Mouse (Mus musculus): ENCODE data around the gene Abca1.

Gene Abca1

DNA sequence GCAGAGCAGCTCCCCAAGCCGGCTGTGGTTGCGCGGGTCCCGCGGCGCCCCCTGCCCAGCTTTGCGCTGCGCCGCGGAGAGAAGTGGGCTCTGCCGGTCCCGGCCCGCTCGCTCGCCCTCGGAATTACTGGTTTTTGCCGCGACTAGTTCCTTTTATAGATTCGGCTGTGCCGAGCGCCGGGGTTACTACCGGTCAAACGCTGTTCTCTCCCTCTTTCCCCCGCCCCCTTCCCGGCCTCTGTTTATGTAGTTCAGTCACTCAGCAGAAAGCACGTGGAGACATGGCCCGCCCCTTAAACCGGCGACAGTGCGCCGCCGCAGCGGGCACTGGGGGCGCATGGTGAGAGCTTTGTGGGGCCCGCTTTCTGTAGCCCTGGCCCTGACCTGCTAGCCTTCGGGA lies at the start of gene Abca1:
TSS of gene Abca1 (minus strand) at position 129 of the 400 bp plus-strand sequence.
- CTCF ChIA-PET = interaction anchor here in 2 of 4 experiments (0.6 to 1.5 kb wide), 3 partner anchors 37 to 441 kb away, joined by 3 to 4 read pairs (median 3); no protein-coding TSS in a partner anchor
- POLR2A ChIA-PET = interaction anchor here in 3 of 4 experiments (0.6 to 2.3 kb wide), 6 partner anchors 29 to 180 kb away, joined by 3 to 11 read pairs (median 4); partner anchors contain the start of gene Nipsnap3b (in 1 of the 3)

DNA sequence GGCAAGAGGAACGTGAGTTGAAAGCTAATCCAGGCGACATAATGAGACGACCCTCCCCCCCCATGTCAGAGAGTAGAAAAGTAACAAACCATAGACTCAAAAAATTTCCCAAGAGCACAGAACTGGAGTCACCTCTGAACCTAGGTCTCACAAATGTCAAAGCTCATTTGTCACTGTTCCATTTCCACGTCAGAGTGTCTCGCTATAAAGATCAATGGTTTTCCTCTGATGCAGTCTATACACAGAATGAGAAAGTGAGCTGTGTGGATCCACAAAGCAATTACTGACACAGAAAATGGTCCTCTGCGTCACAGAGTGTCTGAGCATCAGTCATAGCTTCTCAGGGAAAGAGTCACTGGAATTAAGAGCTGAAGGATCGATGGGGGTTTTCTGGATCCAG lies 44.8 kb upstream of the Abca1 start:
- POLR2A ChIA-PET = interaction anchor here in 1 of 4 experiments (0.6 kb wide), 1 partner anchor 153 kb away, joined by 4 read pairs; no protein-coding TSS in a partner anchor
- CTCF ChIA-PET = interaction anchor here in 1 of 4 experiments (0.6 kb wide), 1 partner anchor 13 kb away, joined by 3 read pairs; no protein-coding TSS in a partner anchor

DNA sequence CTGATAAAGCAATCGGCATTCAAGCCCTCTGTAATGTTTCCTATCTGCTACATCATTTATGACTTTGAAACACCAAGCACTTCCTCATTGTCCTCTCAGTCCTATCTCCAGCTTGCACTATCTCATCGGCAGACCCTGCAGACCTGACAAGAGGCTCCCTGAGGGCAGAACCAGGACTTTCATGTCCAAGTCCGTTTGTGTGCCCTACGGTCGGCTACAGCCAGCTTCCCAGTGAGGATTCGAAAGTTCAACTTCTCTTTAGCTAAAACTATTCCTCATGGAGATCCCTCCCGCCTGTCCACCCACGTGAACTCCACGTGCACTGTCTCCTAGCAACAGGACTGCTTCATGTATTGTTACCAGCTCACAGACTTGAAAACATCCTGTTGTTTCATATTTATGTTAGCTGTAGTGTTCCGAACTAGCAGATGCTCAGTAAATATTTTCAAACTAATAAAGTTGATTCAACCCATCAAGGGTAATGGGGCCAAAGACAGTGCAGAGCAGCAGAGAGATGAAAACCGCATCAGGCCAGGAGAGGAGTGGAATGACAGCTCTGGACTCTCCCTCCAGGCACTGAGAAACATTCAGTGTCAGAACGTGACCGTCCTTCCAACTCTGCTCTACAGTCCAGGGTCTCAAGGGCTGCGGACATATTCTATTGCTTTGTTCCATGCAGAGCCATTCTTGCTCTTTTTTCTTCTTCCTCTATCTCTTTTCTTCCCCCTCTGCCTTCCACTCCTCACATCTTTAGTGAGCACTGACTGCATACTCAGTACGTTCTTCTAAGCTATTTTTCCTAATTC lies 44.1 kb upstream of the Abca1 start:
- CTCF ChIA-PET = interaction anchor here in 2 of 4 experiments (0.6 kb wide), 2 partner anchors 12 to 58 kb away, joined by 3 read pairs; no protein-coding TSS in a partner anchor
- POLR2A ChIA-PET = interaction anchor here in 1 of 4 experiments (1.2 kb wide), 1 partner anchor 135 kb away, joined by 3 read pairs; no protein-coding TSS in a partner anchor

- ChIA-PET CTCF (no interaction called here), POLR2A (interaction anchor here in 1 of 4 experiments (0.6 kb wide), 1 partner anchor 46 kb away, joined by 3 read pairs; no protein-coding TSS in a partner anchor)
Measured at GRCm38 (mm10) chr4:53200276-53200675, 40.6 kb upstream of the Abca1 start.

DNA sequence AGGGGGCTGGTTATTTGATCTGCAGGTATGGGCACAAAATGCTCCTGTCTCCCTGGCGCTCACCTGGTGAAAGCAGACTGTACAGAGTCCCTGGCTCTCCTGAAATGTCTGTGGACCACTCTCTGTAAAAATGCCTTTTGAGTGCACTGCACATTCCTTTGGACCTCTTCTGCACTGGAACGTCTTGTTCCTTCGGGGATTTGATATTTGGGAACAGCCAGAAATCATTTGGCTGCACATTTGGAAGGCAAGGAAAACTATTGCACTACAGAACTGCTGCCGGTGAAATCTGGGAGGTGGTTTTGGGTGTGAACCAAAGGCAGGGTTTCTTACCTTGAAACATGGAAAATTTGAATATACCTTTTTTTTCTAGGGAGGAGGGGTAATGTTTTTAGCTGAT lies 38.1 kb upstream of the Abca1 start:
- POLR2A ChIA-PET = interaction anchor here in 1 of 4 experiments (0.9 to 2.3 kb wide), 2 partner anchors 38 to 257 kb away, joined by 3 to 11 read pairs; partner anchors contain the start of gene Abca1
- CTCF ChIA-PET = no interaction called here

DNA sequence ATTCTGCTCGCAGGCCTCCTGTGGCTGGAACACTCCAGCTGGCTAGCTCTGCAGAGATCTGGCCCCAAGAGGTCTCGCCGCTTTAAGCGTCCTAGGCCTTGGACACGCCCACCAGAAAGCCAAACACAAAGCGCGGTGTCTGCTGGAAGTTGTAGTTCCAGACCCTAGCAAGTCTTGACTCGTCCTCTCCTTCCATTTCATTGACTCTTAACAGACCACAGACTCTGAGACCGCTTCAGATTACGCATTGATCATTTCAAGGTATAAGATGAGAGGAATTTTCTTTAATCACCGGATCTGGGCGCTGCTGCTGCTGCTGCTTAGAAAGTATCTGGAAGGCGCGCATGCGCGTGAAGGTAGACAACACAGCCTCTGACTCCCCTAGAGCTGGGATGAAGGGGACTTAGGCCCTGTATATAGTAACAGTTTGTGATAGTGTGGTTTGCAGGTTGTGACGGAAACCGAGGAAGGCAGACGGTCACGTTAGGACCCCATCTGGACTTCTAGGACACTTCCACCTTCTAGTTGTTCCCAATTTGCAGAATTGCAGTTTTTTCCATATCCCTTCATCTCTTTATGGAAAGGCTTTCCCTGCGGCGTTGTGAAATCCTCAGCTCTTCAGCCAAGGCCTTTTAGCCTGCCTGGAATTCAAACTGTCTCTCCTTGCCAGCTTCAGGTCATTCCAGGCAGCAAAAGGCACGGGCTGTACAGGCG lies 36.5 kb upstream of the Abca1 start:
- POLR2A ChIA-PET = interaction anchor here in 3 of 4 experiments (0.5 to 2.3 kb wide), 8 partner anchors 14 to 204 kb away, joined by 3 to 11 read pairs (median 4); partner anchors contain the start of gene Abca1 (in 2 of the 3)
- CTCF ChIA-PET = interaction anchor here in 2 of 4 experiments (0.8 to 1.2 kb wide), 2 partner anchors 37 to 404 kb away, joined by 4 read pairs; no protein-coding TSS in a partner anchor

DNA sequence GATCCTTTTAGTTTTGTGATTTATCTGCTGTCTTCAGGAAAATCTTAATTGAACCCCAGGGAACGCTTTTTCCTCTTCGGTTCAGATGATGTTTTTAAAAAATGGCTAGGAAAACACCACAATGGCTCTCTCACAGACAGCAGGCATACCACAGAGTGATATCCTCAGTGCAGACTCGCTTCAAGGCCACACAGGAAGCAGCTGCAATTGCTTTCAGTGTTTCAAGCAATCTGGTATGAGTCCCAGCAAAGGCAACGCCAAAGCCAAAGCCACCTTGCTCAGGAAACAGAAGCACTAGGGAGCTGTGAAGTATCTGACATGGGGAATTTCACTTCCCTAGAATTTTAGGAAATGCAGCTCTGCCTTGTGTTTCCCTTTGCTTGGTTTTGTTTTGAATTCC lies 27.4 kb upstream of the Abca1 start:
- CTCF ChIA-PET = interaction anchor here in 2 of 4 experiments (0.6 kb wide), 3 partner anchors 16 to 527 kb away, joined by 3 to 5 read pairs (median 4); no protein-coding TSS in a partner anchor
- POLR2A ChIA-PET = interaction anchor here in 2 of 4 experiments (0.6 to 0.8 kb wide), 2 partner anchors 50 to 1745 kb away, joined by 3 to 4 read pairs; no protein-coding TSS in a partner anchor

DNA sequence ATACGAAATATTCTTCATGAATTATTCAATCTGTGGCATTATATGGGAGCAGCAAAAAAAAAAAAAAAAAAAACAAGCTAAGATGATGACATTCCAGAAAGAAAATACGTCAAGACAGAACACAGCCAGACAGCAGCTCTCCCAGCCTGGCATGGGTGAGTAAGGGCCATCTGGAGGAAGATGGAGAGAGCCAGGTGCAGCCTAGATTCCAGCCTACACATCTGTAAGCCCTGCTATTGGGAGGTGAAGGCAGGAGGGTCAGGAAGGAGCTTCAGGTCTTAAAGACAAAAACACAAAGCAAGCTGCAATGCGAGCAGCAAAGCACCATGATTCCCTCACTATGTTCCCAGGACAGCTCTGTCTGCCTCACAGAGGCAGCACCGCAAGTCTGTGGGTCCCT lies 26.9 kb upstream of the Abca1 start:
- POLR2A ChIA-PET = interaction anchor here in 2 of 4 experiments (0.6 to 0.8 kb wide), 2 partner anchors 50 to 1746 kb away, joined by 3 to 4 read pairs; no protein-coding TSS in a partner anchor

DNA sequence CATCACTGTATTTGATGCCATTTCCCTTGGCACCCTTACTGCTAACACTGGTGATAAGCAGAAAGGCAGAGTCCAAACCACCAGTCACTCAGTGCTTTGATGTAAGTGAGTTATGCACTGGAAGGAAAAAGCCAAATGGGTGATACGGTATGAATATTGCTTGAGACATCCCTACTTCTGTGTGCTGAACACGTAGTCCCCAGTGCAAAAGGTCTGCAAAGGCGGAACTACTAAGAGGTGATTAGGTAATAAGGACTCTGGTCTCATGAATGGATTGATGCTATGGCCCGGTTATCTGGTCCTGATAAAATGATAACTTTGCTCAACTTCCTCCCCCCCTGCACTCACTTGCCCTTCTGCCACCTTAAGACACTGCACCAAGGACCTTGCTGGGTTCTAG lies 26.4 kb upstream of the Abca1 start:
- CTCF ChIA-PET = interaction anchor here in 2 of 4 experiments (0.6 kb wide), 2 partner anchors 20 to 526 kb away, joined by 3 to 4 read pairs; no protein-coding TSS in a partner anchor
- POLR2A ChIA-PET = interaction anchor here in 2 of 4 experiments (0.6 to 0.8 kb wide), 2 partner anchors 51 to 1746 kb away, joined by 3 to 4 read pairs; no protein-coding TSS in a partner anchor

More for the DNA sequence above, 26.9 kb upstream of the Abca1 start:
- CTCF ChIA-PET = interaction anchor here in 2 of 4 experiments (0.6 kb wide), 3 partner anchors 16 to 526 kb away, joined by 3 to 5 read pairs (median 4); no protein-coding TSS in a partner anchor

GRCm38 (mm10) chr4:53181479-53181878 lies 21.8 kb upstream of the Abca1 start:
- ChIA-PET POLR2A (no interaction called here), CTCF (no interaction called here)

GRCm38 (mm10) chr4:53179308-53179820 lies 19.7 kb upstream of the Abca1 start:
- ChIA-PET CTCF (no interaction called here), POLR2A (no interaction called here)

DNA sequence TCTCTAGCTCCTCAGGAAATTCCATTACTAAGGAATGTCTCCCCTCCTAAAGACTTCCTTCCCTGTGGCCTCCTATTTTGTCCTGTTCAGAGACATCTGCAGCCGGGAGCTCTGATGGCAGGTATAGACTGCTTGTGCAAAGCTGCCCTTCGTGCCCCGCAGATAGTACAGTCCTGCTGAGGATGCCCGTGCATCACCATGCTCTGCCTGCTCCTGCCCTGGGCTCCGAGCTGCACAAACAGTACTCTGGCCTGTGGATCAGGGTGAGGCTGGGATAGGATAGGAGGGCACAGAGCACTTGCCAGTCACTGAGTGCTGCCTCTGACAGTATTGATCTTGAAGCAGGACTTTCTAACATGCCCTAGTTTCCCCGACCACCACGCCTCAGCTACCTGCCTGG lies 18.8 kb upstream of the Abca1 start:
- CTCF ChIA-PET = no interaction called here
- POLR2A ChIA-PET = no interaction called here

- ChIA-PET POLR2A (no interaction called here), CTCF (no interaction called here)
Measured at GRCm38 (mm10) chr4:53177696-53178095, 18.0 kb upstream of the Abca1 start.

DNA sequence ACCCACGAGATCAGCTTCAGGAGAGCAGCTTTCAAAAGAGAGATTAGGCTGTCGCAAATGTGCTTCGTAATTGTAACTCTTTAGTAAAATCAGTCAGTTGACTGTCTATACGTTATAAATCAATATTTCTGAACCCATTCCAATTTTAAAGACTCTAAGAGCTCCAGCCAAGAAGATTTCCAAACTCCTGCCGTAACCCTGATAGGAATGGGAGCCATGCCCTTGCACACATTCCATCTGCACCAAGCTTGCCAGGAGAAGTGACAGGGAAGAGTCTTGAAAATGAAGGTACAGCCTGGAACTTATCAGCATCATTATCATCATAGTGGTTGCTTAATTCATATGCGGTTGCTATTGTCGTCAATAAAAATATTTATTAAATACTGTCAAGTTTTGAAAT lies 15.2 kb upstream of the Abca1 start:
- POLR2A ChIA-PET = interaction anchor here in 1 of 4 experiments (0.5 to 0.6 kb wide), 2 partner anchors 10 kb away, joined by 3 read pairs; no protein-coding TSS in a partner anchor
- CTCF ChIA-PET = interaction anchor here in 1 of 4 experiments (0.6 kb wide), 1 partner anchor 64 kb away, joined by 3 read pairs; no protein-coding TSS in a partner anchor

DNA sequence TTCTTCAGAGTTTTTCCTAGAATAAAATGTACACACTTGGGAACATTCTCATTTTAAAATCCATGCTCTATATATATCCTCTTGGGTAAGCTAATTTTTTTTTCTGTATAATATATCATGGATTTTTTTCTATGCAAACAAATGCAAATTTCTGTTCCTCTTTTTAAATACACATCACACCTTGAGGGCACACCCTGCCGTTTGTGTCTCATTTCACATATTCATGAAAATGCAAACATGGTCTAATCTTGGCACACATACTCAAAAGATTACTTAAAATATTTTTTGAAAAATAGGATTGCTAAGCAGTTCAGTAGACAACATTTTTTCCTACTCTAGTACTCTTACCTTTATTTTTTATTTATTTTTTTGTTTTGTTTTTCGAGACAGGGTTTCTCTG lies 10.7 kb upstream of the Abca1 start:
- ChIA-PET CTCF (no interaction called here), POLR2A (no interaction called here)

DNA sequence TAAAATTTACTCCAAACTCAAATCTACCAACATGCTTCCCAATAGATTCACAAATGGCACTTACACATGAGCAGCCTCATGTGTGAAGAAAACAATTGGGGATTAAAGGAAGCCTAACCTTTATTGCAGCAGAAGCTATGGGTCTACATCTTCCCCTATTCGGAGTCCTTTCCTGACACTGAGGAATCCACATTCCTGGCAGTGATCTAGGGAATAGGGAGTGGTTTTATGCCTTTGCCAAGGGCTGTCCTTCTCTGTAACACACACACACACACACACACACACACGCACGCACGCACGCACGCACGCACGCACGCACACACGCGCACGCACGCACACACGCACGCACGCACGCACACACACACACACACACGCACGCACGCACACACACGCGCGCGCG lies 5.5 kb upstream of the Abca1 start:
- POLR2A ChIA-PET = interaction anchor here in 2 of 4 experiments (0.7 to 1.2 kb wide), 3 partner anchors 9 to 1244 kb away, joined by 3 to 4 read pairs (median 3); no protein-coding TSS in a partner anchor
- CTCF ChIA-PET = no interaction called here

DNA sequence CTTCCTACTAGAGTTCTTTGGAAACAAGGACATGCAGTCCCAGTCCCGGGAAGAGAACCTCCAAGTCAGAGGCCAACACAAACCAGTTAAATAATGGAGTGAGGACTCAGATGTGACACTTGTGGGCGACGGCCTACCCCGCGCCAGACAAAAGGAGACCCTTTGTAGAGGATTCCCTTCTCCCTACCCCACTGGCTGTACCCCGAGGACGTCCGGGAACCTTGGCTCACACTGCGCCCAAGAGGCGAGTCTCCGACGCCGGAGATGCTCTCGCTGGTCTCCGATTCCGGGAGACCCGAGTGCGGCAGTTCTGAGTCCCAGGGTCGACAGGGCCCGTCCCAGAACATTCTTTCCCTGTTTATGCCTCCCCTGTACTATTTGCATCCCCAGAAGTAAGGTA lies 519 bp downstream of the Abca1 start:
- ChIA-PET POLR2A (interaction anchor here in 3 of 4 experiments (0.9 to 2.3 kb wide), 5 partner anchors 37 to 181 kb away, joined by 3 to 11 read pairs (median 5); partner anchors contain the start of gene Nipsnap3b (in 1 of the 3)), CTCF (interaction anchor here in 2 of 4 experiments (0.6 to 1.5 kb wide), 5 partner anchors 9 to 435 kb away, joined by 3 to 4 read pairs (median 3); no protein-coding TSS in a partner anchor)

DNA sequence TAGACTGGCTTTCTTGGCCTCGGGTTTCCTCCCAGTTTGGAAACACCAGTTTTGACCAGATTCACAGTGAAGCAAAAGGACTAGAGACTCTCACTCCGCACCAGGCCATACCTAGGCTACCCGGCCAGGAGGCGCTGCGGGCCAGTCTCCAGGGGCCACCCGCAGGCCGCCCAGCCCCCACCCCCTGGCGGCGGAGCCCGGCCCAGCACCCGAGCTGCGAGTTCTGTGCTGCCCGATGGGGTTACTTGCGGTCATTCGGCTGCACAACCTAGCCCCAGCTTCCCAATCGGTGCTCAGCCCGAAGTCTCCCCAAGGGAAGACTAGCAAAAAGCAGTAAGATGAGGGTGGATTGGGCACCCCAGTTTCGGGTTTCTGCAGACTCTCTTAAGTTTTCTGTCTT lies 1.1 kb downstream of the Abca1 start:
- CTCF ChIA-PET = interaction anchor here in 3 of 4 experiments (0.6 to 1.5 kb wide), 5 partner anchors 8 to 435 kb away, joined by 3 to 4 read pairs (median 3); no protein-coding TSS in a partner anchor
- POLR2A ChIA-PET = interaction anchor here in 3 of 4 experiments (1.4 to 2.3 kb wide), 3 partner anchors 38 to 181 kb away, joined by 4 to 11 read pairs (median 5); no protein-coding TSS in a partner anchor
